Mouse (Mus musculus) myocyte (in vitro differentiated cells): Measurements from ENCODE around the gene Cntn1.

Experiments used
- CEBPB ChIP-seq: IDR thresholded peaks from 2 replicates; pipeline ENCODE4 v1.6.1; 2011; ENCODE audit warnings: mild to moderate bottlenecking, moderate library complexity; ENCODE audit not compliant: poor library complexity, insufficient read depth, severe bottlenecking
- E2F4 ChIP-seq: IDR thresholded peaks from one replicate; pipeline ENCODE4 v1.6.1; 2011; ENCODE audit warnings: mild to moderate bottlenecking, control low read depth, moderate library complexity; ENCODE audit not compliant: insufficient read depth
- MYOD1 ChIP-seq, 3 experiments: IDR thresholded peaks; one replicate each; pipeline ENCODE4 v1.6.1; 2011; ENCODE audit warnings: control low read depth in 2 of 3, low read depth in 2 of 3, mild to moderate bottlenecking in 2 of 3, moderate library complexity in 1 of 3; ENCODE audit not compliant: insufficient read length in 2 of 3, control insufficient read depth in 1 of 3
- MYOG ChIP-seq, 3 experiments: IDR thresholded peaks; one replicate each; pipeline ENCODE4 v1.6.1; 2011; ENCODE audit warnings: control low read depth in 2 of 3, low read depth in 2 of 3, mild to moderate bottlenecking in 2 of 3; ENCODE audit not compliant: insufficient read length in 2 of 3, control insufficient read depth in 1 of 3, insufficient read depth in 1 of 3
- POLR2A ChIP-seq: IDR thresholded peaks from one replicate; pipeline ENCODE4 v1.6.1; 2011; ENCODE audit warnings: low read depth, mild to moderate bottlenecking, control low read depth, moderate library complexity; ENCODE audit not compliant: insufficient read length
- POLR2AphosphoS2 ChIP-seq: IDR thresholded peaks from one replicate; pipeline ENCODE4 v1.6.1; 2011; ENCODE audit warnings: low read depth, control low read depth; ENCODE audit not compliant: insufficient read length
- TCF3 ChIP-seq: IDR thresholded peaks from one replicate; pipeline ENCODE4 v1.6.1; 2011; ENCODE audit warnings: low read depth, control low read depth; ENCODE audit not compliant: insufficient read length
- USF1 ChIP-seq: IDR thresholded peaks from one replicate; pipeline ENCODE4 v1.6.1; 2011; ENCODE audit warnings: low read depth, mild to moderate bottlenecking, control low read depth, moderate library complexity

DNA sequence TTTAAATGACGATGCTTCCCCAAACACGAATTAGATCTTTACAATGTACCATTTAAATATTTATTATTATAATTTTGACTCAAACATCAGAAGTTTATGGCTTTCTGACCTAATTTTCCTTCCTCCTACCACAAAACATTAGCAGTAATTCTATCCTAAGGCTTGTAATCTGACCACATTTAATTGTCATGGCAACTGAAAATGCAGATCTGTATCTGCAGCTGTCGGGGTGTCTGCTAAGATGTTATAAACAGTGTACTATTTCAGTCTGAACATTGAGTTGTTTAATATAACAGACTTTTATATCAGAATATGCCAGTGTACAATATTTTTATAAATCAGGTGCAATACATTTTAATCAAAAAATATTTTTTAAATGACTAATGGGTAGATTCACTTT lies 10.0 kb downstream of the Cntn1 start:
- TF ChIP-seq POLR2AphosphoS2 = no peak
- no peak for TF ChIP-seq POLR2A
- TF ChIP-seq E2F4 = no peak
- no peak for TF ChIP-seq USF1
- TF ChIP-seq CEBPB = no peak
- TF ChIP-seq MYOG (IDR thresholded peaks at IDR 0.05; ENCODE audit: control insufficient read depth in 1 of 3, insufficient read depth in 1 of 3, insufficient read length in 2 of 3, low read depth in 2 of 3) = no peak
- TF ChIP-seq MYOD1 (IDR thresholded peaks at IDR 0.05; ENCODE audit: control insufficient read depth in 1 of 3, insufficient read length in 2 of 3, low read depth in 2 of 3) = no peak
- TF ChIP-seq TCF3 = no peak
